Mouse (Mus musculus) retina, adult 2 months (tissue): ENCODE results near the gene Gm49486.

ENCODE experiments used
- DNase-seq: peaks from one replicate; pipeline ENCODE4 v3.0.0-alpha.2; 2012; ENCODE audit warnings: low read depth, low spot score

Gene Gm49486

GRCm38 (mm10) chr15:79270317-79271123 is 41.3 kb downstream of the Gm49486 start:
- DNase-seq, result no peak

- no peak for DNase-seq
Observed at GRCm38 (mm10) chr15:79271124-79271746, 42.0 kb downstream of the Gm49486 start.

- no peak for DNase-seq
Observed at GRCm38 (mm10) chr15:79273020-79273419, 43.8 kb downstream of the Gm49486 start.

- no peak for DNase-seq
Observed at GRCm38 (mm10) chr15:79277728-79278127, 48.5 kb downstream of the Gm49486 start.

GRCm38 (mm10) chr15:79280209-79280608 is 51.0 kb downstream of the Gm49486 start:
- DNase-seq, result no peak

GRCm38 (mm10) chr15:79280850-79281249 is 51.7 kb downstream of the Gm49486 start:
- DNase-seq, result no peak

- no peak for DNase-seq
Observed at GRCm38 (mm10) chr15:79281389-79281788, 52.2 kb downstream of the Gm49486 start.

GRCm38 (mm10) chr15:79282434-79282833 is 53.2 kb downstream of the Gm49486 start:
- no peak for DNase-seq

- DNase-seq, result no peak
Observed at GRCm38 (mm10) chr15:79283371-79283770, 54.2 kb downstream of the Gm49486 start.

GRCm38 (mm10) chr15:79285399-79285798 is 56.2 kb downstream of the Gm49486 start, which contains the start of gene Baiap2l2:
Baiap2l2 (minus strand) TSS chr15:79285537.
- DNase-seq, result no peak

- DNase-seq, result no peak
Observed at GRCm38 (mm10) chr15:79286141-79286540, 57.0 kb downstream of the Gm49486 start.

GRCm38 (mm10) chr15:79287091-79287490 is 57.9 kb downstream of the Gm49486 start:
- DNase-seq, result no peak

GRCm38 (mm10) chr15:79288387-79288786 is 59.2 kb downstream of the Gm49486 start:
- DNase-seq, result no peak

- no peak for DNase-seq
Observed at GRCm38 (mm10) chr15:79289441-79289840, 60.2 kb downstream of the Gm49486 start.

- no peak for DNase-seq
Observed at GRCm38 (mm10) chr15:79290340-79290739, 61.1 kb downstream of the Gm49486 start.

GRCm38 (mm10) chr15:79292779-79293178 is 63.6 kb downstream of the Gm49486 start:
- DNase-seq, result no peak

- DNase-seq, result no peak
Observed at GRCm38 (mm10) chr15:79298553-79298952, 69.4 kb downstream of the Gm49486 start.

GRCm38 (mm10) chr15:79299563-79300155 is 70.5 kb downstream of the Gm49486 start:
- no peak for DNase-seq

- DNase-seq, result no peak
Observed at GRCm38 (mm10) chr15:79303725-79304124, 74.5 kb downstream of the Gm49486 start.

- DNase-seq, result no peak
Observed at GRCm38 (mm10) chr15:79304832-79305231, 75.6 kb downstream of the Gm49486 start.

- no peak for DNase-seq
Observed at GRCm38 (mm10) chr15:79306043-79306637, 76.9 kb downstream of the Gm49486 start.
